Mouse (Mus musculus): ENCODE results near the gene Gm20388.

Gene Gm20388

GRCm38 (mm10) chr8:122419881-122420555 is 2509.4 kb downstream of the Gm20388 start:
- DNase-seq (ENCODE audit: low spot score) = no peak

DNA sequence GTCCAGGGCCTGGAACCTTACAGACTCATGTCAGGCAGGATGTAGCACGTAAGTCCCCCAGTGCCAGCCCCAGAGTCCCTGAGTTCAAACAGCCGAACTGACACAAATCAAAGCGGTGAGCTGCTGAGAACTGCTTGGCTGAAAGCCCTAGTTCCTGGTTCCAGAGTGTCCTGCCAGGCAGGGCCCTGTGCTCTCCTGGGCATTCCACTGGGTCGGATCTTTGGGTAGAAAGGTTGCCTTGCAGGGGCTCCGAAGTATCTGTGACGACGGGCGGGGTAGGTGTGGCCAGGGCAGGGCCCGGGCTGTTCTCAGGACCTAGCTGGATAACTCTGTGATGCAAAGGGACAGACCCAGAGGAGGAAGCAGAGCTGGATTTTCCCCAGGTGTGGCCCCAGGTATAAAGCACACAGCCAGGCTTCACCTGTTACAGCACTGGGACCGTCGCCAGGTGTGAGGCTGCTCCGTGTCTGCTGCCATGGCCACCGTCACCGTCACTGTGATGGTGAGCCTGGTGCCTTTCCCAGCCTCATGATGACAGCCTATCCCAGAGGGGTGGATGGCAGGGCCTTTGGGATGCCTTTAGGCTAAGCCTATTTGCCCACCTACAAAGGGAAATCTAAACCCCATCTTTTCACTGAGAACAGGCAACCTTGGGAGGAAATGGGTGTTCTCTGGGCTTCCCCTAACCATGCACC is 2510.9 kb downstream of the Gm20388 start, which contains the start of gene Il17c:
Il17c (plus strand) TSS at position 645 of the 695 bp plus-strand sequence.
- no peak for DNase-seq (ENCODE audit: low spot score)

GRCm38 (mm10) chr8:122423217-122423616 is 2512.6 kb downstream of the Gm20388 start:
- no peak for DNase-seq (ENCODE audit: low spot score)

DNA sequence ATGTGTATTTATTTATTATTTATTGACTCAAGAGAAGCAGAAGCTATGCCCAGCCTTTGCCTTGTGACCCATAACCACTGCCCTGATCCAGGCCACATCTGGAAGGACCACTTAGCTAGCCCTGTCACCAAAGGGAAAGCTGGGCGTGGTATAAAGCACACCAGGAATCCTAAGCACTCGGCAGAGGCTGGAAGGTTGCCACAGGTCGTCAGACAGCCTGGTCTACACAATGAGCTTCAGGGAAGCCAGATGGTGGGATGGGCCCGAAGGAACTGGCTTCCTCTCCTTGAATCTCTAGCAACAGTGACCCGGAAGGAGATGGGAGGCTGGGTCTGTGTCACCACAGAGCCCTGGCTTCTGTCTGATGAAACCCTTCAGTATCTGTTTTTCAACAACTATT is 2513.0 kb downstream of the Gm20388 start:
- no peak for DNase-seq (ENCODE audit: low spot score)

GRCm38 (mm10) chr8:122426145-122426544 is 2515.5 kb downstream of the Gm20388 start:
- no peak for DNase-seq (ENCODE audit: low spot score)

GRCm38 (mm10) chr8:122427607-122428006 is 2517.0 kb downstream of the Gm20388 start:
- no peak for DNase-seq (ENCODE audit: low spot score)

GRCm38 (mm10) chr8:122428163-122428562 is 2517.5 kb downstream of the Gm20388 start:
- no peak for DNase-seq (ENCODE audit: low spot score)

- DNase-seq (ENCODE audit: low spot score) = no peak
These were observed 2519.5 kb downstream of the Gm20388 start for GRCm38 (mm10) chr8:122430058-122430636.

- DNase-seq (ENCODE audit: low spot score) = no peak
These were observed 2520.0 kb downstream of the Gm20388 start for GRCm38 (mm10) chr8:122430646-122431045.

DNA sequence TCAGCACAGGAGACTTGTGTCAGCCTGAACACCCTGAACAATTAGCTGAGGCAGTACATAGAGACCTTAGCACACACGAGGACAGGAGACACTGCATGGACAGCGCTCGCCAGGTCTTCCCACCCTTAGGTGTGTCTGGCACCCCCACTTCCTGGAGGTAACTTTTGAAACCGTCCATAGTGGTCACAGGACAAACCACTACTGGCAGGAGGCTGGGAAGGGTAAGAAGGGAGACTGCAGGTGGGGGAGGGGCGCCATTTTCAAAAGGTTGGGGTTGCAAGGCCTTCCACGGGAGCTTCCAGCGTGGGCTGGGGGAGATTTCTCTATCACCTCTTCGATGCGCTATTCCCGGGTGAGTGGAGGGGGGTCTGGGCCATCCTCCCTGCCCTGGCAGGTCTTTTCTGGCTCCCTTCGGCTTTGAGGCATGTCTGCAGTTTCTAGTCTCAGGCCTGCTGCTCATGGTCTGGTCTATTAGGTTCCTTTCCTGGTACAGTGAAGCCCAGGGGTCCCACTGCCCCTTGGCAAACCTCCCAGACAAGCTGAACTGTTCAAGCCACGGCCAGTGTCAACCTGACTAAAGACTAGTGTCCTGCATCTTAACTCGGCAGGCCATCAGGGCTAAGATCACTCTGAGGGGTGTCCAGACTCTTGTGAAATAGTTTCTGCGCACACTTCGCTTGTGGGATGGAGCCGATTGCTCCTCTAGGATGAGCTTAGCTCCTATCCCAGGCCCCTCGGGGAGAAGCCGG is 2521.2 kb downstream of the Gm20388 start:
- no peak for DNase-seq (ENCODE audit: low spot score)

- DNase-seq (ENCODE audit: low spot score) = peak; percentile 64
These were observed 2522.0 kb downstream of the Gm20388 start, which contains the start of gene Cyba for GRCm38 (mm10) chr8:122432443-122433268. Gene Cyba, minus strand, starts transcription at chr8:122432930.

GRCm38 (mm10) chr8:122433269-122433905 is 2522.7 kb downstream of the Gm20388 start:
- no peak for DNase-seq (ENCODE audit: low spot score)

GRCm38 (mm10) chr8:122435375-122435774 is 2524.7 kb downstream of the Gm20388 start:
- no peak for DNase-seq (ENCODE audit: low spot score)

DNA sequence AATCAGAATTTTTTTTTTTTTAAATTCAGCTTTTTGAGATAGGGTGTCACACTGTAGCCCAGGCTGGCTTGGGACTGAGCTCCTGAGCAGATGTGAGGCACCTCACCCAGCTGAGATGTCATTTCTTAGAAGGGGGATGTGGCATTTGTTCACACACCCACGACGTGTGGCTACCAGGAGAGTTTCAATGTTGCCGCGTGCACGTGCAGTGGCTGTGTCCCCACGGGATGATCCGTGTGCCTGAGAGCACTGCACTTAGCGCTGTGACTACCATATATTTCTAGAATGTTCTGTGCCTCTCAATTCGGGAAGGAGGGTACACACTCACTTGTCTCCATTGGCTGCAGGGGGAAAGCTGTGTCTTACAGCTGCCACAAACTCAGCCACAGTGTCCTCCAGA is 2525.5 kb downstream of the Gm20388 start:
- DNase-seq (ENCODE audit: low spot score) = no peak

DNA sequence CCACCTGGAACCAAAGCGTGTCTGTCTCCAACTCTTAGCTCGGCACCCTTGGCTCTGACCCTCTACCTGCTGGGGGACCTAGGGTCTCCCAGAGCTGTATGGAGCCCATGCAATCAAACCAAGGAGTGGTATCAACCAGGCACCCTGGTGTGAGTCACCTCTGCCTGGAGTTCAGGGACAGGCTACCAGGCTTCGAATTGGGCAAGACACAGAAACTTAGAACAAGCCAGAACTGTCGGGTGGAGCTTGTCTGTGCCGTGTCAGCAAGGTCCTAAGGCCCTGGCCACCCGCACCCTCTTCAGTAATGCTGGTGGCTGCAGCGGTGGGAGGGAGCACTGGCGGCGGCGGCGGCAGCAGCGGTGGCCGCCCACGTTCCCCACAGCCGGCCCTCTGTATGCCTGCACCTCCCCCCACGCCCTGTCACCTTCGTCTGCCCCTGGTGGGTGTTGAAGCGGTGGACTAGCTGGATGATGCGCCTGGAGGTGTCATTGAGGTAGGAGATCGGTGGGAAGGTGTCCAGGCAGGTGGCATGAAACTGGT is 2526.0 kb downstream of the Gm20388 start:
- DNase-seq (ENCODE audit: low spot score) = no peak

DNA sequence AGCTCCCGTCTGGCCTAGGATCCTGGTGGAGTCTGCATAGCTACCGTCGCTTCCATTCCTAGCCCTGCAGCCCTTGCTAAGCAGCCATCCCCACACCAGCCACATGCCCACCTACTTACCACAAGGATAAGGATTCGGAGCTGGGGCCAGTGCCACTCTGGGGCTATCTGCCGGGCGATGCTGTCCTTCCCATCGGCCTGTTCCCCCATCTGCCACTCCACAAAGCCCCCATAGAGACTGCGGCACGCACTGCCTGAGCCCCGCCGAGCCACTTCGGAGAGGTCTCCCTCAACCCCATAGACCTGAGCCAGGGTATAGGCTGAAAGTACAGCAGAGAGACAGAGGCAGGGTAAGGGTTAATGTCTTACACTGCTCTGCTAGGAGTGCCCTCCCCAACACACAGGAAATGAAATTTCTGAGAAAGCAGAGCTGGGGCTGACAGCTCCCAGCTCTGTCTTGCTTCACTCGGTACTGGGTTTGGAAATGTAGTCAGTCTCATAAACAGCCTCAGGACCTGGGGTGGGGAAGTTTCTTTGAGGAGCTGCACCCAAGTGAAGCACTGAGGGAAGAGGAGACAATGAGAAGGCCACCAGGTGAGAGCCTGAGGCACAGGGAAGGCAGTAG is 2527.2 kb downstream of the Gm20388 start:
- DNase-seq (ENCODE audit: low spot score) = no peak

DNA sequence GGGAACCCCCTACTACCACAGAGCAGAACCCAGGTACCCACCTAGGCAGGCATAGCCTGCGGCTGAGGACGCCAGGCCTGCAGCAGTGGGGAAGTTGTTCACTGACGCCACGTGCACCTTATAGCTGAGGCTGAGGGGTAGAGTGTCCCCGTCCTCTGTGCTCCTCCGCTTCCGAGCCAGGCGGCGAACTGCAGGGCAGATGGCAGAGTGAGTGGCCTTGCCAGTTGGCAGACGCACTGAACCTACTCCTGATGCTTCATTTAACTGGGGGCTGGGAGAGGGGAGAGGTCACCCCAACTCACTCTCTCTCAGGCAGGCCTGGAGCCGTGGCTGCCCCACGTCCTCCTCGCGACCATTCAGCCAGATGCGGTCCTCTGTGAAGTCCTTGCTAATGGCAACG is 2528.7 kb downstream of the Gm20388 start:
- DNase-seq (ENCODE audit: low spot score) = no peak

GRCm38 (mm10) chr8:122441326-122441725 is 2530.7 kb downstream of the Gm20388 start:
- no peak for DNase-seq (ENCODE audit: low spot score)

- DNase-seq (ENCODE audit: low spot score) = no peak
These were observed 2531.7 kb downstream of the Gm20388 start for GRCm38 (mm10) chr8:122442356-122442755.

- no peak for DNase-seq (ENCODE audit: low spot score)
These were observed 2532.1 kb downstream of the Gm20388 start for GRCm38 (mm10) chr8:122442781-122443180.

All from urinary bladder, postnatal 25 days (tissue).